Mouse (Mus musculus) hindbrain, embryonic 11.5 days (tissue): ENCODE measurements at regions not wholly inside any gene's neighbourhood (a gene's known extent, or its start where the extent isn't known, plus 50 kb on each side); places are given as distances from the start of the nearest gene placed in this dataset.
A peak's percentile ranks its signal among the peaks of the same experiment; 100 is the strongest.

Source experiments
- ATAC-seq: fragments of 200-750 bp; cut with Nextera tagmentation; 2 replicates; pipeline ENCODE4 v1.8.0; 2017; ENCODE audit warnings: mild to moderate bottlenecking, moderate TSS enrichment, moderate library complexity; ENCODE audit not compliant: low FRiP score
- DNase-seq: peaks from one replicate; pipeline ENCODE4 v3.0.0-alpha.2; 2015; ENCODE audit warnings: low spot score
- H3K27ac ChIP-seq: fragments of 300-500 bp; sonication (generic); 2 replicates; pipeline ENCODE4 v1.5.1; 2014; ENCODE audit warnings: mild to moderate bottlenecking, low read depth, low read length
- H3K27me3 ChIP-seq: fragments of 300-500 bp; sonication (generic); 2 replicates; pipeline ENCODE4 v1.6.1; 2014; ENCODE audit warnings: mild to moderate bottlenecking, low read length, moderate library complexity, mixed read lengths; ENCODE audit not compliant: control insufficient read depth, insufficient read depth
- H3K36me3 ChIP-seq: fragments of 300-500 bp; sonication (generic); 2 replicates; pipeline ENCODE4 v1.6.1; 2014; ENCODE audit warnings: mild to moderate bottlenecking, low read length, moderate library complexity, mixed read lengths; ENCODE audit not compliant: control insufficient read depth, insufficient read depth
- H3K4me1 ChIP-seq: fragments of 300-500 bp; sonication (generic); replicated peaks from 2 replicates; pipeline ENCODE4 v1.6.1; 2014; ENCODE audit warnings: low read length, mixed read lengths; ENCODE audit not compliant: control insufficient read depth, insufficient read depth
- H3K4me2 ChIP-seq: fragments of 300-500 bp; sonication (generic); replicated peaks from 2 replicates; pipeline ENCODE4 v1.6.1; 2014; ENCODE audit warnings: mild to moderate bottlenecking, low read depth, low read length
- H3K4me3 ChIP-seq: fragments of 300-500 bp; sonication (generic); 2 replicates; pipeline ENCODE4 v1.5.1; 2014; ENCODE audit warnings: low read depth, low read length
- H3K9ac ChIP-seq: fragments of 300-500 bp; sonication (generic); 2 replicates; pipeline ENCODE4 v1.6.1; 2014; ENCODE audit warnings: low read depth, low read length
- H3K9me3 ChIP-seq: fragments of 300-500 bp; sonication (generic); 2 replicates; pipeline ENCODE4 v1.6.1; 2016; ENCODE audit warnings: low read length; ENCODE audit not compliant: control insufficient read depth
- WGBS: fragments of 180-500 bp; shearing (Covaris S2); extraction: QIAGEN DNeasy Blood & Tissue Kit; methylation state at CpG from one replicate; pipeline ENCODE4 v1.1.7; 2014; 5-methylcytosine and 5-hydroxymethylcytosine counted together

- ATAC-seq: no peak
- Histone ChIP-seq H3K27ac (no peak overlapping the region), H3K4me3 (no peak overlapping the region), H3K9ac (no peak overlapping the region), H3K27me3 (no peaks in the 10 kb centered on the region), H3K4me2 (no peak overlapping the region), H3K9me3 (no peaks in the 10 kb centered on the region), H3K4me1 (0 out of 2 replicates have a peak, but pooled peaks cover 2% of the 10 kb centered on the region), H3K36me3 (no peaks in the 10 kb centered on the region)
- DNase-seq: no peak
- 84% methylated on average over 2 of the region's 2 CpGs for WGBS
Observed at GRCm38 (mm10) chr12:29337336-29337735, 190.8 kb upstream of the Myt1l start.

GRCm38 (mm10) chr12:29341388-29341995, 186.7 kb upstream of the Myt1l start:
- Histone ChIP-seq H3K36me3 (no peaks in the 10 kb centered on the region), H3K27me3 (no peaks in the 10 kb centered on the region), H3K27ac (no peak overlapping the region), H3K9me3 (no peaks in the 10 kb centered on the region), H3K9ac (no peak overlapping the region), H3K4me1 (0 out of 2 replicates have a peak, but pooled peaks cover 2% of the 10 kb centered on the region), H3K4me3 (no peak overlapping the region), H3K4me2 (no peak overlapping the region)
- ATAC-seq: no peak
- no peak for DNase-seq
- 52% methylated on average over 7 of the region's 7 CpGs for WGBS

DNA sequence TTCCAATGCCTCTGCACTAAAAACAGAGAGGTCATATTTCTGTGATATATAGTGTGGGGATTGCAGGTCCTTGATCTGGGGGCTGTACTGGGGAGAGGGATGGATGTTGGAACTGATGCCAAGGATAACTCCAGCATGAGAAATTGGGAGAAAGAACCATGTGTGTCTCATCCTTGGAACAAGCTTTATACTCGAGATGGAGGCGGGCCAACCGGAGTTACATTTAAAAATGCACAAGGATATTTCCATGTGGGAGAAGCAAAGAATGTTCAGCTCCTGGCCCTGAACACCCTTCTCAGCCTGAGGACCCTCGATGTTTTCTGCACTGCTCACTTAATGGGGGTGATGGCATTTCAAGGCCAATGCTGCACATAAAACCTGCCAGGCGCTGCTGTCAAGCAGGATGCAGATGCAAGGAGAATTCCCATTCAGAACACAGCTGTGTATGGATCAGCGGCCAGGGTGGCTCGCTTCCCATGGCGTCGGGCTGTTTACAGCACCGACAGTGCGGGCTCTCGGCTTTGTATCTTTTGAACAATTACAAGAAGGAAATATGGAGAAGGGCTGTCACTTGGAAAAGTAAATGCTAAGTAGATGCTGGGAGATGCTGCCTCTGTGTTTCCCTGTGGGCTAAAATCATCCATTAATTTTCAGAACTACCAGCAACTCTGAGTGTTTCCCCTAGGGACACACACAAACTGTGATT, 184.9 kb upstream of the Myt1l start:
- Histone ChIP-seq H3K9me3 (no peaks in the 10 kb centered on the region), H3K4me1 (no peaks in the 10 kb centered on the region), H3K36me3 (no peaks in the 10 kb centered on the region), H3K27ac (no peak overlapping the region), H3K9ac (no peak overlapping the region), H3K4me2 (no peak overlapping the region), H3K27me3 (no peaks in the 10 kb centered on the region), H3K4me3 (no peak overlapping the region)
- no peak for DNase-seq
- no peak for ATAC-seq
- WGBS: 64% methylated on average over 12 of the region's 12 CpGs

DNA sequence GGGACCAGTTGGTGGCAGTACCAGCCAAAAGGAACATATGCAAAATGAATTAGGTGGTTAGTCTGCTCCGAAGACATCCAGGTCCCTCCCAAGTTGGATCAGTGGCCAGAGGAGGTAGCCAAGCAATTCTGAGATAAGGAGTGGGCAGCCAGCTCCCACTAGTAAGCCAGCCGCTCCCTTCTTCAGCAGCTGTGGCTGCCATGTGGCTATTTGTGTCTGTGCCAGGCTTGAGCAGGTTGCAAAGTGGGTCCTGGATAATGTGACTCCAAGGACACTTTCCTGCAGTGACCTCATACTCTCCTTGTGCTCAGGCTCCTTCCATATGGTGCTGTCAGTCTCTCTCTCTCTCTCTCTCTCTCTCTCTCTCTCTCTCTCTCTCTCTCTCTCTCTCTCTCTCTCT, 179.5 kb upstream of the Myt1l start:
- no peak overlapping the region for H3K4me3 ChIP-seq
- H3K27me3 ChIP-seq: no peaks in the 10 kb centered on the region; the same call in 1 of the 2 replicates
- DNase-seq: no peak
- no peak overlapping the region for H3K9ac ChIP-seq
- H3K9me3 ChIP-seq: no peaks in the 10 kb centered on the region
- H3K4me2 ChIP-seq: no peak overlapping the region
- no peak for ATAC-seq
- 91% methylated on average over 2 of the region's 2 CpGs for WGBS
- no peaks in the 10 kb centered on the region for H3K4me1 ChIP-seq
- H3K36me3 ChIP-seq: no peaks in the 10 kb centered on the region
- H3K27ac ChIP-seq: no peak overlapping the region

- no peak overlapping the region for H3K27ac ChIP-seq
- DNase-seq (no peak), ATAC-seq (no peak)
- H3K9ac ChIP-seq: no peak overlapping the region
- H3K27me3 ChIP-seq: no peaks in the 10 kb centered on the region; the same call in 1 of the 2 replicates
- H3K4me1 ChIP-seq: no peaks in the 10 kb centered on the region; the same call in 1 of the 2 replicates
- H3K9me3 ChIP-seq: no peaks in the 10 kb centered on the region
- H3K36me3 ChIP-seq: no peaks in the 10 kb centered on the region
- H3K4me2 ChIP-seq: no peak overlapping the region
- WGBS: 76% methylated on average over 9 of the region's 9 CpGs
- no peak overlapping the region for H3K4me3 ChIP-seq
Observed at GRCm38 (mm10) chr12:29349146-29349850, 178.9 kb upstream of the Myt1l start.

DNA sequence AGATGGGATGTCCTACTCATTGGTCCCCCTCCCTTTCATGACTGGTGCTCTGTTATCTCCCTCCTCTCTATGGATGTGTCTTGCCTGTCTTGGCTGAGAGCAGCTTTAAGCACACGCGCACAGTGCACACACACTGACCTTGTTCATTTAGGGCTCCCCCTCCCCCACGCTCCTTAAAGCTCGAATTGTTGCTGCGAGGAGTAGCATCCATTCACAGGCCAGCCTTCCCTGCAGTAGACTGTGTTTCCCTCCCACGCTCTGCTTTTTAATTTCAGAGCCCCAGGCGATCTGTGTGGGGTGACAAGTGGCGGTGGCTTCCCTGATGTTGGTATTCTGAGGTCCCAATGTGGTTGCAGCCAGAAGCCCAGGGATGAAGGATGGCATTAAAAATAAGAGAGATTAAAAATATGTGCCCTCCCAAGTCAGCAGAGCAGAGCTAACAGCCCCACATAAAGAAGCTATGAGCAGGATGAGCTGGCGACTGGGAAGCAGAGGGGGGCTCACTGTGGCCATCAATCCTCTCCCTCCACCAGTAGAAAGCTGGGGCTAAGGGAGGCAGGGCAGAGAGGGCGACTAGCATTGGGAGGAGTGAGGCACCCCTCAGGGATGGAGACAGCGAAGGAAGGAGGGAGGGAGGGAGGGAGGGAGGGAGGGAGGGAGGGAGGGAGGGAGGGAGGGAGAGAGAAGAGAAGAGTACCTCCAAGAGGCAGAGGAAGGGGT, 174.2 kb upstream of the Myt1l start:
- Histone ChIP-seq H3K4me1 (peaks cover 5% of the 10 kb centered on the region), H3K27me3 (no peaks in the 10 kb centered on the region; the same call in 1 of the 2 replicates), H3K36me3 (no peaks in the 10 kb centered on the region), H3K27ac (peak overlapping the region; percentile 37), H3K9me3 (no peaks in the 10 kb centered on the region), H3K9ac (peak overlapping the region; percentile 36; the same call in 1 of the 2 replicates), H3K4me2 (no peak overlapping the region), H3K4me3 (no peak overlapping the region)
- peak; percentile 52 for ATAC-seq
- DNase-seq: peak; percentile 48
- 38% methylated on average over 10 of the region's 11 CpGs for WGBS

DNA sequence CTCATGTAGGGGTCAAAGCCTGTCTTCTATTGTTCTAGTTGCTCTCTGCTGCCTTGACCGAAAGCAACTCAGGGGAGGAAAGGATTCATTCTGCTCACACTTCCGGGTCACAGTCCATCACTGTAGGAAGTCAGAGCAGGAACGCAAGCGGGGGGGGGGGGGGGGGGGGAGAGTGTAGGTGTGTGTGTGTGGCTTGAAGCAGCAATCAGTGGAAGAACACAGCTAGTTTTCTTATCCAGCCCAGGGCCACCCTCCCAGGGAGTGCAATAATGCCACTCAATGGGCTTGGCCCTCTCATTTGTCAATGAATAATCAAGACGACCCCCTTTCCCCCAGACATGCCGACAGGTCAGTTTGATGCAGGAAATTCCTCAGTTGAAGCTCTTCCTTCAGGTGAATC, 173.4 kb upstream of the Myt1l start:
- no peaks in the 10 kb centered on the region; the same call in 1 of the 2 replicates for H3K27me3 ChIP-seq
- no peaks in the 10 kb centered on the region for H3K9me3 ChIP-seq
- no peak overlapping the region for H3K4me2 ChIP-seq
- H3K4me1 ChIP-seq: peaks cover 5% of the 10 kb centered on the region
- H3K36me3 ChIP-seq: no peaks in the 10 kb centered on the region
- peak overlapping the region; percentile 63; the same call in 1 of the 2 replicates for H3K27ac ChIP-seq
- no peak for DNase-seq
- ATAC-seq: no peak
- H3K4me3 ChIP-seq: no peak overlapping the region
- no peak overlapping the region for H3K9ac ChIP-seq
- WGBS: 32% methylated on average over 6 of the region's 6 CpGs

DNA sequence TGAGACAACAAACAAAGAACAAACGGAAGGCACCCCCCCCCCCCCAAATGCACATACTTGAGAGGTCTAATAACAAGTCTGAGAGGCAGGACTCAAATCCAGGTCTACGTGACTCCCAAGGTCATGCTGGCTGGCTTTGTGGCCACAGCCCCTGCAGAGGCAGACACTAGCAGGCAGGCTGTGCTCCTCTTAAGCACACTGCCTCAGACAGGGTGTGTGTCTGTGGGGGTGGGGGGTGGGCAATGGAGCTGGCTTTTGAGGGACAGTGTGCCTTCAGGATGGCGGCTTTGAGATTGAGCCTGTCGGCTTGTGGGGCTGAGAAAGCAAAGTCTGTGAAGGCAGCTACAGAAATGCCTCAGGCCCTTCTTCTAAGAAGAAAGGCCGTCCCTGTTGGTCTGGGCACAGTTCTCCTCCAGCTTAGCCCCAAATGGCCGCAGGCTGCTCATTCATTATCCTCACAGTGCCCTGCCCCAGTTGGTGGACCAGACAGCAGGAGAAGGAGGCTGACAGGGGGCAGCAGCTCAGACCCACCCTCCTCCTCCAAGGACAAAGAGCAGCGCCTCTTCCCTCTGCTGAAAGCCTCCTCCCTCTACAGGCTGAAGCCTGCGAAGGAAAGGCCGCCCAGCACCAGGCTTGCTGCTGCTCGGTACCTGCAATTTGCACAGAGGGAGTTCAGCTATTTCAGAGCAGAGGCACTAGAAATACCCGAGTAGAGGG, 171.3 kb upstream of the Myt1l start:
- H3K27me3 ChIP-seq: no peaks in the 10 kb centered on the region; the same call in 1 of the 2 replicates
- DNase-seq (peak; percentile 74), ATAC-seq (peak; percentile 85)
- H3K4me2 ChIP-seq: no peak overlapping the region
- H3K4me1 ChIP-seq: peaks cover 5% of the 10 kb centered on the region
- H3K9me3 ChIP-seq: no peaks in the 10 kb centered on the region
- WGBS: 8% methylated on average over 11 of the region's 11 CpGs
- peak overlapping the region; percentile 28; the same call in 1 of the 2 replicates for H3K9ac ChIP-seq
- H3K36me3 ChIP-seq: no peaks in the 10 kb centered on the region
- peak overlapping the region; percentile 83 for H3K27ac ChIP-seq
- H3K4me3 ChIP-seq: no peak overlapping the region
